Mouse (Mus musculus): Measurements from ENCODE around the gene Irs2. TPM values are rescaled to one million over a fixed set of nuclear protein-coding genes. Genes with fewer than 3 reads are reported as not detected.

Gene Irs2
- total RNA-seq, 1 experiment: 13.9 TPM

DNA sequence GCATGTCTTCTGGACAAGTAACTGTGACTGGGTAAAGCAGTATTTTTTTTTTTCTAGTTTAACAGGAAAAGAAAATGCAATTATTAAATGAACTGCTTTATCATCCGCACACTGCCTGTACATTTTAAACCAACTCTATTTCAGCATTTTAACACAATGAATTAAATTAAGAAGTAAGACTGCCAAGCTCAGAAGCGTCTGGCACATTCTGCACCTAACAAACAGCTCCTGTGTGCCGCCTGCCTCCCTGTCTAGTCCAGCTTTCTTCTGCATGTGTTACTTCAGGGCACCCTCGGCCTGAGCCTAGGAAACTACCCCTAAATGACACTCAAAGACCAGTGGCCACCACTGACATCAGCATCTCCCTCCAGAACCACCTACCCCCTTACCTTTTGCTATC is 8.7 kb downstream of the Irs2 start:
- Histone ChIP-seq H3K27ac (ENCODE audit: insufficient read depth, low read depth, low read length, poor library complexity, severe bottlenecking) (no peak overlapping the region), H3K36me3 (ENCODE audit: control insufficient read depth, insufficient read depth, low read length, poor library complexity, severe bottlenecking) (peaks cover 8% of the 10 kb centered on the region; the same call in 1 of the 2 replicates), H3K4me3 (ENCODE audit: insufficient read depth in 1 of 2, low read depth in 1 of 2, low read length in 2 of 2, poor library complexity in 1 of 2, severe bottlenecking in 1 of 2) (no peak overlapping the region), H3K9me3 (ENCODE audit: control insufficient read depth, insufficient read depth, low read depth, low read length) (no peaks in the 10 kb centered on the region), H3K4me1 (ENCODE audit: control insufficient read depth in 2 of 2, insufficient read depth in 2 of 2, low read length in 2 of 2, poor library complexity in 1 of 2) (peaks cover 3 to 18% of the 10 kb centered on the region in 2 experiments), H3K9ac (ENCODE audit: insufficient read depth, low read depth, low read length, poor library complexity, severe bottlenecking) (no peak overlapping the region)
- in situ Hi-C loops (cut with MboI; ENCODE audit: low sequenced_read_pairs in 2 of 2, unreplicated experiment in 2 of 2): no loop called here
- no peak for TF ChIP-seq ZC3H11A (IDR thresholded peaks at IDR 0.05; ENCODE audit: borderline replicate concordance, low read depth, low read length)
- TF ChIP-seq MAFK (IDR thresholded peaks at IDR 0.05; ENCODE audit: insufficient read depth, low read depth, low read length): no peak
- TF ChIP-seq CHD2 (IDR thresholded peaks at IDR 0.05; ENCODE audit: low read depth, low read length): no peak
- no peak for TF ChIP-seq ZNF384 (IDR thresholded peaks at IDR 0.05; ENCODE audit: low read depth, low read length)
- no peak for TF ChIP-seq HCFC1 (IDR thresholded peaks at IDR 0.05; ENCODE audit: borderline replicate concordance, insufficient read depth, low read length)
- DNase-seq (ENCODE audit: low read depth, low spot score): no peak

DNA sequence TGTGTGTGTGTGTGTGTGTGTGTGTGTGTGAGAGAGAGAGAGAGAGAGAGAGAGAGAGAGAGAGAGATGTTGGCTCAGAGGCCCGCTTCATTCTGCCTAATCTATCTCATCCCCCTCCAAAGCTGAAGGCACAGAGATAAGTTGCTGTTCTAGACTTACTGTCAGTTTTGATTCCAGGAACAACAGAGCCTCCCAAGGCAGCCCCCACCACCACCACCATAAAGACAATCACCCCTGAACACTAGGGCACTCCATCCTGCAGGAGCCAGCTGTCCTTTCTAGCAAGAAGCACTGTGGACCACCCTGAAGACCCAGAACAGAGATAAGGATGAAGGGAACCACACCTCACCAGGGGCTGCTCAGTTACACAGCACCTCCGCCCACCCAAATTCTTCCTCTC is 12.0 kb downstream of the Irs2 start:
- Histone ChIP-seq H3K9ac (ENCODE audit: insufficient read depth, low read depth, low read length, poor library complexity, severe bottlenecking) (no peak overlapping the region), H3K9me3 (ENCODE audit: control insufficient read depth, insufficient read depth, low read depth, low read length) (no peaks in the 10 kb centered on the region), H3K36me3 (ENCODE audit: control insufficient read depth, insufficient read depth, low read length, poor library complexity, severe bottlenecking) (peaks cover 11% of the 10 kb centered on the region; the same call in 1 of the 2 replicates), H3K27ac (ENCODE audit: insufficient read depth, low read depth, low read length, poor library complexity, severe bottlenecking) (no peak overlapping the region), H3K4me1 (ENCODE audit: control insufficient read depth in 2 of 2, insufficient read depth in 2 of 2, low read length in 2 of 2, poor library complexity in 1 of 2) (peaks cover 3 to 14% of the 10 kb centered on the region in 2 experiments), H3K4me3 (ENCODE audit: insufficient read depth in 1 of 2, low read depth in 1 of 2, low read length in 2 of 2, poor library complexity in 1 of 2, severe bottlenecking in 1 of 2) (no peak overlapping the region)
- DNase-seq (ENCODE audit: low read depth, low spot score): no peak
- TF ChIP-seq MAFK (IDR thresholded peaks at IDR 0.05; ENCODE audit: insufficient read depth, low read depth, low read length) (no peak), HCFC1 (IDR thresholded peaks at IDR 0.05; ENCODE audit: borderline replicate concordance, insufficient read depth, low read length) (no peak), CHD2 (IDR thresholded peaks at IDR 0.05; ENCODE audit: low read depth, low read length) (no peak), ZNF384 (IDR thresholded peaks at IDR 0.05; ENCODE audit: low read depth, low read length) (no peak), ZC3H11A (IDR thresholded peaks at IDR 0.05; ENCODE audit: borderline replicate concordance, low read depth, low read length) (no peak)
- in situ Hi-C loops (cut with MboI; ENCODE audit: low sequenced_read_pairs in 2 of 2, unreplicated experiment in 2 of 2): no loop called here

DNA sequence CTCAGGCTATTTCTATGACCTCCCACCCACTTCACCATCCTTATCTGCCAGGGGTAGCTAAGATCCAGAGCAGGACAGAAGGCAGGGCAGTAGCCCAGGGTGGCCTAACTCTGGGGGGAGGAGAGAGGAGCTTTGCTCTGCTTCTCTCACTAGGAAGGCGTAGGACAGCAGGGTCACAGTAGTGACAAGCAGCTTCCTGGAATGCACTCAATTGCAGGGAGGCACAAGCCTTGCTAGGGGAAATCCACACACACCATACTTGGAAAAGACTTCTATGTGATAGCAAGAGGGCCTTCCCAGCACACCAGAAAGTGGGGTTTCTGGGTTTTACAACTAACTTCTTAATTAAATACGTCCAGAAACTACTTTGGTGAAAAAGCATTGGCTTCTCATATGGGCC is 12.5 kb downstream of the Irs2 start:
- Histone ChIP-seq H3K4me1 (ENCODE audit: control insufficient read depth in 2 of 2, insufficient read depth in 2 of 2, low read length in 2 of 2, poor library complexity in 1 of 2) (peaks cover 0 to 12% of the 10 kb centered on the region in 2 experiments; a peak in 2 of 4 replicates), H3K9me3 (ENCODE audit: control insufficient read depth, insufficient read depth, low read depth, low read length) (no peaks in the 10 kb centered on the region), H3K9ac (ENCODE audit: insufficient read depth, low read depth, low read length, poor library complexity, severe bottlenecking) (no peak overlapping the region), H3K4me3 (ENCODE audit: insufficient read depth in 1 of 2, low read depth in 1 of 2, low read length in 2 of 2, poor library complexity in 1 of 2, severe bottlenecking in 1 of 2) (no peak overlapping the region), H3K36me3 (ENCODE audit: control insufficient read depth, insufficient read depth, low read length, poor library complexity, severe bottlenecking) (peaks cover 11% of the 10 kb centered on the region; the same call in 1 of the 2 replicates), H3K27ac (ENCODE audit: insufficient read depth, low read depth, low read length, poor library complexity, severe bottlenecking) (no peak overlapping the region)
- no peak for DNase-seq (ENCODE audit: low read depth, low spot score)
- in situ Hi-C loops (cut with MboI; ENCODE audit: low sequenced_read_pairs in 2 of 2, unreplicated experiment in 2 of 2): no loop called here
- TF ChIP-seq ZNF384 (IDR thresholded peaks at IDR 0.05; ENCODE audit: low read depth, low read length): no peak
- no peak for TF ChIP-seq MAFK (IDR thresholded peaks at IDR 0.05; ENCODE audit: insufficient read depth, low read depth, low read length)
- TF ChIP-seq HCFC1 (IDR thresholded peaks at IDR 0.05; ENCODE audit: borderline replicate concordance, insufficient read depth, low read length): no peak

DNA sequence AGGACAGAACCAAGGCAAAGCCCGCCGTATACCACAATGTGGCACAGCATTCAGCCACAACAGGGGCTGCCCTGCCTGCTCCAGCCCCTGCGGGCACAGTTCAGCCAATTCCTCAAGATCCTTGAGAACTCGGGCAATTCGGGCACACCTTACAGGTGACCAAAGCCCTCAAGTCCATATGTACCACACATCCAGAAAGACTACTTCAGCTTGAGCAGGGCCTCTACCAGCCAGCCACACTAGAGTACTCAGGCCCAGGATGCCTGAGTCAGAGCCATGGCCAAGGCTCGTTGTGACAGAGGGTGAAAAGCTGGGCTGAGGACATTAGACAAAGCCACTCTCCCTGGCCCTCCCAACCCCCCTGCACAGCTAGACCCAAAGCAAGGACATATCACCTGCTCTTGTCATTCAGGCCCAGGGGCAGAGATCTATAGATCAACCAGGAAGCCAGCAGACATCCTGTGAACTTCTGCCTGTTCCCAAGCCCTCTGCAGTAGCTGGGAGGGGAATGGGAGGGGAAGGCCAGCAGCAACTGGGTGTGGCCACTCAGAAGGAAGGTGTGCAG is 13.8 kb downstream of the Irs2 start:
- in situ Hi-C loops (cut with MboI; ENCODE audit: low sequenced_read_pairs in 2 of 2, unreplicated experiment in 2 of 2): no loop called here
- DNase-seq (ENCODE audit: low read depth, low spot score): no peak
- Histone ChIP-seq H3K36me3 (ENCODE audit: control insufficient read depth, insufficient read depth, low read length, poor library complexity, severe bottlenecking) (peaks cover 11% of the 10 kb centered on the region; the same call in 1 of the 2 replicates), H3K4me3 (ENCODE audit: insufficient read depth in 1 of 2, low read depth in 1 of 2, low read length in 2 of 2, poor library complexity in 1 of 2, severe bottlenecking in 1 of 2) (no peak overlapping the region), H3K4me1 (ENCODE audit: control insufficient read depth in 2 of 2, insufficient read depth in 2 of 2, low read length in 2 of 2, poor library complexity in 1 of 2) (peaks cover 0 to 13% of the 10 kb centered on the region in 2 experiments; a peak in 1 of 4 replicates), H3K27ac (ENCODE audit: insufficient read depth, low read depth, low read length, poor library complexity, severe bottlenecking) (no peak overlapping the region), H3K9me3 (ENCODE audit: control insufficient read depth, insufficient read depth, low read depth, low read length) (no peaks in the 10 kb centered on the region), H3K9ac (ENCODE audit: insufficient read depth, low read depth, low read length, poor library complexity, severe bottlenecking) (no peak overlapping the region)
- TF ChIP-seq MAFK (IDR thresholded peaks at IDR 0.05; ENCODE audit: insufficient read depth, low read depth, low read length) (no peak), ZC3H11A (IDR thresholded peaks at IDR 0.05; ENCODE audit: borderline replicate concordance, low read depth, low read length) (no peak), CHD2 (IDR thresholded peaks at IDR 0.05; ENCODE audit: low read depth, low read length) (no peak), HCFC1 (IDR thresholded peaks at IDR 0.05; ENCODE audit: borderline replicate concordance, insufficient read depth, low read length) (no peak), ZNF384 (IDR thresholded peaks at IDR 0.05; ENCODE audit: low read depth, low read length) (no peak)
